Mouse (Mus musculus) large intestine, adult 2 months (tissue): ENCODE results near the gene Ccdc182. TPM values are rescaled to one million over a fixed set of nuclear protein-coding genes. Genes with fewer than 3 reads are reported as not detected.

Experiments
- DNase-seq: peaks from one replicate; pipeline ENCODE4 v3.0.0-alpha.2; 2012; ENCODE audit warnings: low read depth, low spot score
- WGBS: fragments of 180-500 bp; shearing (Covaris S2); methylation state at CpG from one replicate; pipeline ENCODE4 v1.1.7; 2018; 5-methylcytosine and 5-hydroxymethylcytosine counted together
- polyA plus RNA-seq: library from polyadenylated mRNA; depleted of rRNA; stranded (reverse); fragments of >200 nt; gene quantifications from 2 replicates; pipeline ENCODE4 v1.2.3, GENCODE M21; 2012; rRNA removed

The Ccdc182 gene
- not detected in 2 replicates for polyA plus RNA-seq

GRCm38 (mm10) chr11:88293631-88294393 lies at the start of gene Ccdc182:
Gene Ccdc182 (plus strand): TSS chr11:88294058.
- WGBS: 72% methylated on average over 20 of the region's 20 CpGs

DNA sequence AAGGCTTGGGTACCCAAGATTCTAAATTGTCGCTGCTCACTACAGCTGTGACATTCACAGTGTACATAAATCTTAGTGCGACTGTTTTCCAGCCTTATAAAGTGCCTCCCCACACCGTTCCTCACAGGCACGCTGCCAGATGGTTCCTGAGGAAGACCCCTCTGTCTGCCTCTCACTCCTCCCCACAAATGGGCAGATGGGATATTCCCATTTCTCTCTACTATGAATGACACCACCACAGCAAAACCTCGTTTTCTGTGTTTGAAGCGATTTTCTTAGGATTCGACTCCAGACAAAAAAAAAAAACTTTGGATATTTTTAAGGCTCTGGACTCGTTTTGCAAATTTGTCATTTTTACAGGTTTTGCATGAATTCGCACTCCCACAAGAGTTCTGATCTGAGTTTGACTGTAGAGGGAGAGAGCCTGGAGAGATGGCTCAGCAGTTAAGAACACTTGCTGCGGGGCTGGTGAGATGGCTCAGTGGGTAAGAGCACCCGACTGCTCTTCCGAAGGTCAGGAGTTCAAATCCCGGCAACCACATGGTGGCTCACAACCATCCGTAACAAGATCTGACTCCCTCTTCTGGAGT lies 48.2 kb upstream of the Ccdc182 start:
- 81% methylated on average over 14 of the region's 14 CpGs for WGBS
- DNase-seq: no peak

More at GRCm38 (mm10) chr11:88293631-88294393, at the start of gene Ccdc182:
- DNase-seq: no peak

DNA sequence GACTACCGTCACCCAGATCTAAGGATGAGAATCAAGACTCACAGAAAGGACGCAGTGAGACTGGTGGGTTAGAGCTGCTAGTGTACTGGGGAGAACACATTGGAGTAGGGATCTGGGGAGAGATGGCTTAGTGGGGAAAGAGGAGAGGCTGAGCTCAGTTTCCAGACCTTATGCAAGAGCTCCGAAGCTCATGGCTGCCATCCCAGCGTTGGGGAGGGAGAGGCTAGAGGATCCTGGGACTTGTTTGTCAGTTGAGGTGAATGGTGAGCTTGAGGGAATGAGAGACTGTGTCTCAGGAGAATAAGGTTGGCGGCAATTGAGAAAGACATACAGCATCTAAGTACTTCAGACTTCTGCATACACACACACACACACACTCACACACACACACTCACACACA lies 45.2 kb upstream of the Ccdc182 start:
- DNase-seq: no peak
- 74% methylated on average over 5 of the region's 5 CpGs for WGBS

DNA sequence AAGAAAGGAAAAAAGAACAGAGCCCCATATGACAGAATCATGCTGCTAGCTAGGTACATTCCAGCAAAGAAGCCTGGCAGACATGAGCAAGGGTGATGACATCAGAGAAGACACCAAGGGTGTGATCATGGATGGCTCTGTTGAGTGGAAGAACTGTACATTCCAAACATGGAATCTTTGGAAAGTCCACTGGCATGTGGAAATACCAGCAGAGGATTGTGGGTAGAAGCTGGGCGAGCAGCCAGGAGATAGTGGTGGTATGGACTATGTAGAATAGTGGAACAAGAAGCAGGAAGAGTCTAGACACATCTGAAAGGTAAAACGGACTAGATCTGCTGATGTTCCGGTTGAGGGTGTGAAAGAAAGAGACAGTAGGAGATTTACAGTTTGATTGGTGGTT lies 43.3 kb upstream of the Ccdc182 start:
- WGBS: 42% methylated on average over 3 of the region's 3 CpGs
- DNase-seq: no peak

DNA sequence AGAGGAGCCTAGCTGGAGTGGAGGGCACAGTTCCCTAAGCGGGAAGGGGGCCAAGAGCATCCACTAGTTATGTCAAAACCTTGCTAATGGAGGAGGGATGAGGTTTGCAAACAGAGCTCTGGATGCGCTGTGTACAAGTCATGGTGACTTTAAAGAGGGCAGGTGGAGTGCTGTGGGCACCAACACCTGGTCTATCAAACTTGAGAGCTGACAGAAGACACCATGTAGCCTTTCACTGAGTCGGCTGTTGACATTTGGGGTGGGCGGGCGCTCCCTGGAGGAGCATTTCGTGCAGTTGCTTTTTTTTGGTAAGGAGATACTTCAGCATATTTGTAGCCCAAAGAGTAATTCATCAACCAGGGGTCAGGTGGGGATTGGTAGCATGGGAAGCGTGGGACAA lies 42.6 kb upstream of the Ccdc182 start:
- 70% methylated on average over 7 of the region's 7 CpGs for WGBS
- DNase-seq: no peak

DNA sequence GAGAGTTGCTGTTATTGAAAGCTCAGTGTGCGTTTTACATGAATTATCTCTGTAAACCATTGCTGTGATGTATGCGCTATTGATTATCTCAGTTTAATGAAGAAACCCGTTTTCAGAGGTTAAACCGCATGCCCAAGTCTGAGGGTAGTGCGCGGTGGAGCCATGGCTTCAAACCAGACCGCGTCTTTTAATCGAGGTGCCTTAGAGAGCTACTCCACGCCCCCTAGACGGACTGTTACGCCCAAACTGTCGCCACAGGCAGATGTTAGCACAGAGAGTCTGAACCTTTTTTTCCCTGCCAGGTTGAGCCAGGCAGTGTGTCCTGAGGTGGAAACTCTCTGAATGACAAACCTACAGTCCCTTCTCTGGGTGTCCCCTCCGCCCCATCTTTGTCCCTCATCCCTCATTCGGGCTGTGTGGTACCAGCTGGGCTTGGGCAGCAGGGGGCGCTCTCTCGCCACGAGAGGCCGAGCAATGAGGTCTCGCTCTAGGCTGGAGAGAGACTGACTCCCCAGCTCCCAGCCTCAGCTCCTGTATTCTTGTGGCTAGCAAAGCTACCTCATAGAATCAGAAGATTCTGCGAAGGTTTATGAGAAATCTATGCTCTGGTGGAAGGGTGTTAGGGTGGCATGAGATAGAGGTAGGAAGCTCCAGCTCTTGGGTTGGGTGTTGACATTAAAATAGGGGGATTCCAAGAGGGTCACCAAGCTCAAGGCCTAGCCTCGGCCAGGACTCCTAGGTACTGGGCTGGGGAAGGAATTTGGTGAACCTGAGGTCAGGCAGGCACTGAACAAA lies 41.7 kb upstream of the Ccdc182 start:
- 15% methylated on average over 22 of the region's 22 CpGs for WGBS
- peak; percentile 27 for DNase-seq

DNA sequence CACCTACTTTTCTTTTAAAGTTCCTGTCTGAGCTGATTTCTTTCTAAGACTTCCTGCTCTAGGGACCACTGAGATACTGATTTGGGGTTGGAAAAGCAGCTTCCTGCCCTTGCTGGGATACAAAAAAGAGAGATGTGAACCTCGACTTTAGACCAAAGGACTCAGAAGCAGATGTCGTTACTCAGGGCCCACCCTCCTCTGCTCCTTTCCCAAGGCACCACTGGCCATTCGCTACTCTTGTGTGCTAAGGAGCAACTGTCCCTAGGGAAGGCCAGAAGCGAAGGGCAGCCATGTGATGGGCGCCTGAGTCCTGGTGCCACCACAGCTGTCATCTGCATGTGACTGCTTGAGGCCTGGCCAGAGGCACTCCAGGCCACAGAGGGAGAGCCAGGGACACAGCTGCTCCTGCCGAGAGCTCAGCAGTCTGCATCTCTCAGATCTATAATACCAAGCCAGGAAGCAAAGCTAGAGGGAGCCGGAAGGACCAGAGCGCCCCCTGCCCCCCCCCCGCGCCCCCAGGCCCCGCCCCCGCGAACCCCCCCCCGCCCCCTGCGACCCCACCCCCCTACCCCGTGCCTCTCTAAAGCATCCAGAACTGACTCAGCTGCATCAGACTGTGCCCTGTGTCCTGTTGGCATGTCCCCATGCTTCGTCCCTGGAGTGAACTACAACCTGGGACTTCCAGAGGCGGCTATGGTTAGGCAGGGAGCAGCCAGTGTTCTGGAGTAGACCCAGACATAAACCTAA lies 40.9 kb upstream of the Ccdc182 start:
- DNase-seq: no peak
- 48% methylated on average over 14 of the region's 18 CpGs for WGBS

DNA sequence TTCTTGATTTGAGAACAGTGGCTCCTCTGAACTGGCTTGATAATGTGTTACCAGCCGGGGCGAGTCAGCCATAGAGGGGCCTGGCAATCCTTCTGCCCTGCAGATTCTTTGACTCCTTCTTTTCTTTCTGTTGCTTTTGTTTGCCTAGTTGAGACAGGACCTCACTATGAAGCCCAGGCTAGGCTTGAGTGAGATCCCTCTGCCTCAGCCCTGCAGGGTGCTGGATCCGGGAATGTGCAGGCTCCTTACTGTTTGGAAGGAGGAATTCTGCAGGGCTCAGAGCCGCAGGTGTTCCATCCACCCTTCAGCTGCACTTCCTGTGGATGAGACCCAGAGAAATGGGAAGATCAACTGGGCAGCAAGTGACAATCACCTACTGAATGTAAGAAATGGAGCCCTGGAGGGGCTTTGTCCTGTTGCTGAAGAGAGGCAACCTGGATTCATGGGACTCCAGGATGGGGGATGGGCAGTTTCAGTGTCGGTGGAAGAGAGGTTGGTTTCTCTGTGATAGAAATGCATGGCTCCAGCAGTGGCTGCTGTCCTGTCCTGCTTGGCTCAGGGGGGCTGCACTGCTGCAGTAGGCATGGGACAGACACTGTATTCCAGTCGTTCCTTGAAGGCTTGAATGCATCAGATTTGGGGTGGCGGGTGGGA lies 40.2 kb upstream of the Ccdc182 start:
- WGBS: 78% methylated on average over 7 of the region's 7 CpGs
- no peak for DNase-seq

GRCm38 (mm10) chr11:88257700-88258099 lies 36.2 kb upstream of the Ccdc182 start:
- DNase-seq: no peak
- 44% methylated on average over 4 of the region's 4 CpGs for WGBS

GRCm38 (mm10) chr11:88258212-88258611 lies 35.6 kb upstream of the Ccdc182 start:
- 85% methylated on average over 4 of the region's 4 CpGs for WGBS
- no peak for DNase-seq

DNA sequence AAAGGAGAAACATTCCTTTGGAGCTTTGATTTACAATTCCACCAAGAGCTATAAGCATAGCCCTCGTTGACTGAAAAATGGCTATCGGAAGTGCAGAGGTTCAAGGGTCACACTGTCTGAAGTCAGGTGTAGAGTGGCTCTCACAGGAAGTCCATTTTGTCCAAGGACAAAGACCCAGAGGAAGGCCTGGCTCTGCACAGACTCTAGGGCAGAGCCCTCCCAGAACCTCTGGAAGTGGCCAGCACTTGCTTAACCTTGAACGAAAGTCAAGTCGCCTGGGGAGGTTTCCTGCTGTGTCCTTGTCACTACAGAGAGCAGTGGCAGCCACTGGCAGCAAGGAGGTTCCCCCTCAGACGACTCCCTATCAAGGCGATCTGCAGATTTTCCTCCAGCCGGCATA lies 33.4 kb upstream of the Ccdc182 start:
- WGBS: 56% methylated on average over 7 of the region's 7 CpGs
- DNase-seq: no peak

DNA sequence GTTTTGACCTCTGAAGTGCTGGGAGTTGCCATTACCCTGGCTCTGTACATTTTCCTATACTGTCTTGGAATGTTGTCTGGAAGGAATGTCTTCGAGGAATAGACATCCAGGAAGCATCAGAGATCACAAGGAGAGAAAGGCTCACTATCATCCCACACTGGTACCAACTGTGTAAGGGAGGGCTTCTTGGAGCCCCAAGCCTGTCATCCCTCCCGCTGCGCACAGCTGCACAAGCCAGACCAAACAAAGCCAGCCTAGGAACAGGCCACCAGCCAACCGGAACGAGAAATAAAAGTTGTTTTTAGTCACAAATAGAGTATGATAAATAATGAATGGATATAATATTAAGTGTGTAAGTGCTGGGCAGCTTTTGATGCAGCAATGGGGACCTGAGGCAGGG lies 29.0 kb upstream of the Ccdc182 start:
- no peak for DNase-seq
- WGBS: 78% methylated on average over 5 of the region's 5 CpGs

GRCm38 (mm10) chr11:88266311-88266710 lies 27.5 kb upstream of the Ccdc182 start:
- WGBS: 37% methylated on average over 6 of the region's 6 CpGs
- no peak for DNase-seq

GRCm38 (mm10) chr11:88271870-88272269 lies 22.0 kb upstream of the Ccdc182 start:
- DNase-seq: no peak
- WGBS: 46% methylated on average over 3 of the region's 3 CpGs

GRCm38 (mm10) chr11:88274111-88274879 lies 19.6 kb upstream of the Ccdc182 start:
- DNase-seq: no peak
- WGBS: 64% methylated on average over 23 of the region's 23 CpGs

GRCm38 (mm10) chr11:88274901-88275498 lies 18.9 kb upstream of the Ccdc182 start:
- no peak for DNase-seq
- WGBS: 28% methylated on average over 13 of the region's 13 CpGs

- WGBS: 65% methylated on average over 6 of the region's 6 CpGs
- DNase-seq: no peak
Observed at GRCm38 (mm10) chr11:88275949-88276348, 17.9 kb upstream of the Ccdc182 start.

- no peak for DNase-seq
- WGBS: 41% methylated on average over 19 of the region's 19 CpGs
Observed at GRCm38 (mm10) chr11:88276534-88277308, 17.1 kb upstream of the Ccdc182 start.
